ENCODE assay signal across 9 mouse cellular contexts in genomic region chr8:58566115-58566514, GRCm38 (mm10).
A peak's percentile ranks its signal among the peaks of the same experiment; 100 is the strongest.
DNase-seq lines count a peak whose midpoint lies in the region; ATAC-seq lines count a peak whose summit lies in the region.
"Had no signal": no experiment of that assay in that cellular context is flagged by ENCODE, and none has a peak within 500 bp of the region (broad histone marks: within the 10 kb centered on the region; RNA-seq: fewer than 3 reads in every experiment).

No protein-coding gene starts in this region.

- 51% methylated on average over 2 of the region's 2 CpGs for WGBS in embryonic facial prominence, embryonic 11.5 days
- 59% methylated on average over 2 of the region's 2 CpGs for WGBS in embryonic facial prominence, embryonic 10.5 days
- 65% methylated on average over 2 of the region's 2 CpGs for WGBS in midbrain, embryonic 10.5 days
- 55% methylated on average over 2 of the region's 2 CpGs for WGBS in midbrain, embryonic 16.5 days
- 50% methylated on average over 2 of the region's 2 CpGs for WGBS in kidney, embryonic 15.5 days

- no peaks in the 10 kb centered on the region for H3K36me3 ChIP-seq in embryonic facial prominence, embryonic 11.5 days (replicated peaks; ENCODE audit: control insufficient read depth, insufficient read depth, low read depth, low read length)
- H3K36me3 ChIP-seq in embryonic facial prominence, embryonic 10.5 days (replicated peaks), result no peaks in the 10 kb centered on the region
- H3K36me3 ChIP-seq in midbrain, embryonic 10.5 days, result no peaks in the 10 kb centered on the region
- no peaks in the 10 kb centered on the region for H3K36me3 ChIP-seq in midbrain, embryonic 16.5 days (ENCODE audit: control insufficient read depth, insufficient read depth, low read length)
- no peaks in the 10 kb centered on the region for H3K36me3 ChIP-seq in kidney, embryonic 15.5 days

- H3K9ac ChIP-seq in embryonic facial prominence, embryonic 11.5 days (replicated peaks; ENCODE audit: low read length), result no peak overlapping the region
- no peak overlapping the region for H3K9ac ChIP-seq in midbrain, embryonic 16.5 days (ENCODE audit: low read depth, low read length)
- no peak overlapping the region for H3K9ac ChIP-seq in kidney, embryonic 15.5 days

- no peak overlapping the region for H3K27ac ChIP-seq in embryonic facial prominence, embryonic 11.5 days (replicated peaks; ENCODE audit: low read depth, low read length)
- no peak overlapping the region for H3K27ac ChIP-seq in embryonic facial prominence, embryonic 10.5 days (replicated peaks)
- H3K27ac ChIP-seq in midbrain, embryonic 10.5 days (replicated peaks), result no peak overlapping the region
- H3K27ac ChIP-seq in midbrain, embryonic 16.5 days (ENCODE audit: low read length), result no peak overlapping the region
- no peak overlapping the region for H3K27ac ChIP-seq in kidney, embryonic 15.5 days

- no peak overlapping the region for H3K4me2 ChIP-seq in embryonic facial prominence, embryonic 11.5 days (ENCODE audit: low read depth, low read length)
- no peak overlapping the region for H3K4me2 ChIP-seq in midbrain, embryonic 16.5 days (ENCODE audit: low read length)
- H3K4me2 ChIP-seq in kidney, embryonic 15.5 days, result no peak overlapping the region

- no peak for ATAC-seq in embryonic facial prominence, embryonic 11.5 days (replicated peaks; ENCODE audit: insufficient number of reproducible peaks, low FRiP score, low TSS enrichment, low read depth)
- ATAC-seq in midbrain, embryonic 16.5 days, result no peak; the same call in 1 of the 2 replicates
- ATAC-seq in kidney, embryonic 15.5 days (replicated peaks; ENCODE audit: low FRiP score), result no peak

- H3K4me1 ChIP-seq in embryonic facial prominence, embryonic 11.5 days (ENCODE audit: control insufficient read depth, insufficient read depth, low read length), result no peaks in the 10 kb centered on the region
- H3K4me1 ChIP-seq in embryonic facial prominence, embryonic 10.5 days, result 0 out of 2 replicates have a peak, but pooled peaks cover 4% of the 10 kb centered on the region
- H3K4me1 ChIP-seq in midbrain, embryonic 10.5 days, result no peaks in the 10 kb centered on the region
- H3K4me1 ChIP-seq in midbrain, embryonic 16.5 days (ENCODE audit: control insufficient read depth, insufficient read depth, low read length), result no peaks in the 10 kb centered on the region
- H3K4me1 ChIP-seq in kidney, embryonic 15.5 days, result no peaks in the 10 kb centered on the region

- H3K27me3 ChIP-seq in embryonic facial prominence, embryonic 11.5 days (ENCODE audit: control insufficient read depth, insufficient read depth, low read length), result no peaks in the 10 kb centered on the region
- no peaks in the 10 kb centered on the region for H3K27me3 ChIP-seq in embryonic facial prominence, embryonic 10.5 days (replicated peaks; ENCODE audit: low read depth, poor library complexity, severe bottlenecking)
- H3K27me3 ChIP-seq in midbrain, embryonic 10.5 days (ENCODE audit: low read depth, poor library complexity, severe bottlenecking), result no peaks in the 10 kb centered on the region
- no peaks in the 10 kb centered on the region for H3K27me3 ChIP-seq in midbrain, embryonic 16.5 days (ENCODE audit: control insufficient read depth, insufficient read depth, low read depth, low read length)
- no peaks in the 10 kb centered on the region for H3K27me3 ChIP-seq in kidney, embryonic 15.5 days

- H3K9me3 ChIP-seq in embryonic facial prominence, embryonic 11.5 days (replicated peaks; ENCODE audit: control insufficient read depth, low read length), result no peaks in the 10 kb centered on the region
- no peaks in the 10 kb centered on the region for H3K9me3 ChIP-seq in embryonic facial prominence, embryonic 10.5 days
- no peaks in the 10 kb centered on the region for H3K9me3 ChIP-seq in midbrain, embryonic 10.5 days (replicated peaks)
- H3K9me3 ChIP-seq in midbrain, embryonic 16.5 days (replicated peaks; ENCODE audit: control insufficient read depth, low read length, poor library complexity, severe bottlenecking), result no peaks in the 10 kb centered on the region
- H3K9me3 ChIP-seq in kidney, embryonic 15.5 days (replicated peaks), result no peaks in the 10 kb centered on the region

- peak; percentile 65 for DNase-seq in embryonic facial prominence, embryonic 11.5 days (ENCODE audit: low spot score)
- DNase-seq in embryonic facial prominence, embryonic 10.5 days (ENCODE audit: low spot score), result no peak
- peak; percentile 13 for DNase-seq in midbrain, embryonic 10.5 days (ENCODE audit: low spot score)
- peak; percentile 48 for DNase-seq in forelimb bud, embryonic 11.5 days (ENCODE audit: low read depth, low spot score)
- DNase-seq in right cerebral cortex, postnatal 14 days, result peak; percentile 12
- DNase-seq in B cell, adult 2 months, result no peak

- no peak overlapping the region for H3K4me3 ChIP-seq in embryonic facial prominence, embryonic 11.5 days (ENCODE audit: low read depth, low read length)
- H3K4me3 ChIP-seq in embryonic facial prominence, embryonic 10.5 days, result no peak overlapping the region
- no peak overlapping the region for H3K4me3 ChIP-seq in midbrain, embryonic 10.5 days
- H3K4me3 ChIP-seq in midbrain, embryonic 16.5 days (ENCODE audit: low read depth, low read length), result no peak overlapping the region
- no peak overlapping the region for H3K4me3 ChIP-seq in kidney, embryonic 15.5 days (replicated peaks)
- H3K4me3 ChIP-seq: erythroblast, embryonic 14.5 days had no signal

Comparison
In these comparisons a context has a peak if more than half of its experiments do, and no peak if none do; other contexts are left out.
1. DNase-seq: peak in embryonic facial prominence, embryonic 11.5 days (single experiment), midbrain, embryonic 10.5 days (single experiment), forelimb bud, embryonic 11.5 days (single experiment) and right cerebral cortex, postnatal 14 days (single experiment); none in embryonic facial prominence, embryonic 10.5 days (single experiment) and B cell, adult 2 months (0 of 2).